Mouse (Mus musculus) cerebellum, postnatal 14 days (tissue): ENCODE measurements around the gene Gm13090.
A peak's percentile ranks its signal among the peaks of the same experiment; 100 is the strongest.

ENCODE experiments used
- DNase-seq, 2 experiments: peaks; one replicate each; pipeline ENCODE4 v3.0.0; 2021; ENCODE audit warnings: mixed read lengths in 2 of 2

The Gm13090 gene

GRCm38 (mm10) chr4:151139053-151139840 lies 49.9 kb downstream of the Gm13090 start:
- peak; percentile 95 to 98 for DNase-seq

- peak; percentile 88 to 91 for DNase-seq
Measured at GRCm38 (mm10) chr4:151140368-151140982, 51.1 kb downstream of the Gm13090 start.
